Mouse (Mus musculus) neutrophil, adult 5-6 weeks (primary cell): Measurements from ENCODE around the gene Fn3krp. TPM values are rescaled to one million over a fixed set of nuclear protein-coding genes. Genes with fewer than 3 reads are reported as not detected.

Experiments
- ATAC-seq: fragments of 151-379, 151-347 bp; 2 replicates; pipeline ENCODE4 v1.8.0; 2017; ENCODE audit warnings: mild to moderate bottlenecking, moderate TSS enrichment; ENCODE audit not compliant: insufficient number of reproducible peaks, poor library complexity, low FRiP score, severe bottlenecking; ENCODE audit errors: extremely low read depth
- total RNA-seq: library from RNA; stranded (forward); fragments of 200-1000 nt; gene quantifications from 2 replicates; pipeline ENCODE4 v1.2.3, GENCODE M21; 2017

Fn3krp gene
- total RNA-seq = 4.9 and 5.7 TPM in 2 replicates

DNA sequence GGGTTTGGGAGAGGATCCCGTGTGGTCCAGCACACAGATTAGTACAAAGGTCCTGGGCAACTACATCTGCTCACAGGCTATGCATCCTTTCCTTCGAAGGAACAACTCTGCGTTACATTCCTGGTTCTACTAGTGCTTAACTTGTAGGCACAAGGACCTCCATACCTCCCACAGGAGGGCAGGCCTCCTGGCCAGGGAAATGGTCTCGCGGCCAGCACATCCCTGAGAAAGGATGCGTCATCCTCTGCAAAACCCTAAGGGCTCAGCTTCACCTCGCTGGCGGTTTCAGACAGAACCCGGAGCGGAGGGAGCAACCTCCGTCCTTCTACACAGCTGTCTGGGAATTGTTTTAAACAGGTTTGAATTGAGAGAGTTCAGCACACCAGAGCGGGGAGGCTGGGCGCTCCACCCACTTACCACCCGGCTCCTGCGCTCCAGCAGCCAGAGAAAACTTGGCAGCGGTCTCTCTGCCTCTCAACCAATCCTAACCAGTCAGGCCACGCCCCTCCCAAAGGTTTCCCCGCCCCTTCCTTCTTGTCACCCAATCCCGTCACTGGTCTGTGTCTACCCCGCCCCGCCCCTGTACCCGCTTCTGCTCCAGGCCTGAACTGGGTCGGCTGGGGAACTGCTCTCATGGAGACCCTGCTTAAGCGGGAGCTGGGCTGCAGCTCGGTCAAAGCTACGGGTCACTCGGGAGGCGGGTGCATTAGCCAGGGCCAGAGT, at the start of gene Fn3krp:
Fn3krp (plus strand) TSS at position 572 of the 723 bp plus-strand sequence.
- peak; percentile 97 for ATAC-seq

DNA sequence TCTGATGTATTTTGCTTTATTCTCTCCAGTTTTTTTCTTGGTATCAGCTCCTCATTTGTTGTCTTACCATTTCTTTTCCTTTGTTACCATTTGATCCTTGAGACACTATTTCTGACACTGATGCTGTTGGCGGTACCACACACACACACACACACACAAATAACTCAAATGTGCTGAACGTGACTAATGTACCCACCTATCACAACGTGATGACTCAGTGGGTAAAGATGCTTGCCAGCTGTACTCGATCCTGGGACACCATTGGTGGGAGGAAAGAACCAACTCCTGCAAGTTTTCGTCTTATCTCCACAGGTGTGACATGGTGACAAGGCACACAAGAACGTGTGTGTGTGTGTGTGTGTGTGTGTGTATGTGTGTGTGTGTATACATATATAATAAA, 47.9 kb upstream of the Fn3krp start:
- ATAC-seq = no peak

DNA sequence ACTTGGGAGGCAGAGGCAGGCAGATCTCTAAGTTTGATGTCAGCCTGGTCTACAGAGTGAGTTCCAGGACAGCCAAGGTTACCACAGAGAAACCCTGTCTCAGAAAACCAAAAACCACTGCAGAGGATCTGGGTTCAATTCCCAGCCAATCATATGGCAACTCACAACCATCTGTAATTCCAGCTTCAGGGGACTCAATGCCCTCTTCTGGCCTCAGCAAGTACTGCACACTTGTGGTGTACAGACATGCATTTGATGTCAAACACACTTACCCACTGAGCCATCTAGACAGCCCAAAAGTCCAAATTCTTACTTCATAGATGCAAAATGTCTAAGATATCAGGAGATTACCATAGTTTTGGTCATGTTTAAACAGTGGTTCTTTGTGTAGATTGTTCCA, 42.6 kb upstream of the Fn3krp start:
- ATAC-seq = no peak

DNA sequence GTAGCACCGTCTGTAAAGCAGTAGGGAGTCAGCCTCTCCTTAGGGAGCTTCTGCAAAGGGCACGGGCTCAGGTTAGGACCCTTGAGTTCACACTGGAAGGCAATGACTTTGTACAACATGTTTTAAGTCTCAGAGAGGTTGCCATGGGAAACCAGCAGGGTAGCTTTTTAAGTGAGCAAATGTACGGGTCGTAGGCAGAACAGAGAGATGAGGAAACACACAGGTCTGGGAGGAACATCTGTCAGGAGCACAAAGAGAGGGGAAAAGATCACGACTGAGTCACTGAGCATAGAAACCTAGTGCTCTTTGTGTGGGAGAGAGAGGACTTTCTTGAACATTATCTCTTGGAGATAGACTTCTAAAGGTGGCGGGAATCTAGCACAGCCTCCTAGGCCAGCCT, 40.9 kb upstream of the Fn3krp start:
- ATAC-seq = no peak

GRCm38 (mm10) chr11:121387750-121388553, 33.2 kb upstream of the Fn3krp start, which contains the start of gene Rab40b:
TSS of gene Rab40b (minus strand) at chr11:121388251.
- 0 out of 2 replicates have a peak, but pooled peaks have one; percentile 7 for ATAC-seq

DNA sequence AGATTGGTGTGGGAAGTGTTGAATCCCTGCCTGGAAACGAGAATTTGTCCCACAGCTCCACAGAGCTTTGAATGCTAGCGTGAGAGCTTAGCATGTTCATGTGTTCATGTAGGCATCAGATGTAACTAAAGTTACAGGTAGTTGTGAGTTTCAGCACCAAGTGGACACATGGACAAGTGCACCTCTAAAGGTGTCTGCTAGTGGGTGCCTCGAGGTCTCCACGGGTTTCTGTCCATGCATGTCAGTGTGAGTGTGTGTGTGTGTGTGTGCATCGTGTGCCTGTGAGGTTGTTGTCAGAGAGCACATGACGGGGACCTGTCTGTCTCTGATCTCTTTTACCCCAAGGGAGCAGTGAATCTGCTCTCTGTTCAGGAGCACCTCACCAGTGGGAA, 32.7 kb upstream of the Fn3krp start:
- no peak for ATAC-seq

GRCm38 (mm10) chr11:121390793-121391192, 30.4 kb upstream of the Fn3krp start:
- no peak for ATAC-seq

- no peak for ATAC-seq
These were observed 28.8 kb upstream of the Fn3krp start for GRCm38 (mm10) chr11:121392405-121392804.

DNA sequence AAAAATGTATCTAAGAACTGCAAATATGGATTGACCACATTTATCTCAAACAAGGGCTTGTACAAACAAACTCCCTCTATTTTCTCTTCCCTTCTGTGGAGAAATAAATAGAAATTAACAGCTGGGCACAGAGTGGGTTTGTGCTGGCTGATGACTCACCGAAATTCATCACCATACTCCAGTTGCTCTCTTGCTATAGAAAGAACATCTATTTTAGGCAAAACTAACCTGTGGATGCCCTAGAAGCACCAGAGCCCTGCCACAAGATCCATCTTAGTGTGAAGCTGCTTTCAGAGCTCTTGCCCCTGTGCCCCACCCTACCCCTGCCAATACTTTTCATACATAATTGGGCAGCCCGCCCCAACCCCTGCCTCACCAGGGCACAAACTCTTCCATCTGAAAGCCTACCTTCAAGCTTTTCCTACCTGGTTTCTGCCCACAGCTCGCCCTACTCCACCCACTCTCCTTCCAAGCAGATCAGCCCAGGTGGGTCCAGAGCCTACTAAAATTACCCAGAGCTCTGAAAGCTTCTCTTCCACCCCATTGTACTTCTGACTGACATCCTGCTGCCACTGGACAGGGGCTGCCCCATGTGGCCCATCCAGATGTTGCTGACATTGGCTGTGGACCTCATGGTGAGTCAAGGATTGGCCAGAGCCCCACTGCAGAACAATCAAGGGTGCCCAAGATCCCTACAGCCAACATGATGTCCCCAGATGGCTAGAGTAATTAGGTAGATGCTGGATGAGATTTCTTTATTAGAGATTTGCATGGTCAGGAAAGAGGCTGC, 13.6 kb upstream of the Fn3krp start:
- no peak for ATAC-seq

DNA sequence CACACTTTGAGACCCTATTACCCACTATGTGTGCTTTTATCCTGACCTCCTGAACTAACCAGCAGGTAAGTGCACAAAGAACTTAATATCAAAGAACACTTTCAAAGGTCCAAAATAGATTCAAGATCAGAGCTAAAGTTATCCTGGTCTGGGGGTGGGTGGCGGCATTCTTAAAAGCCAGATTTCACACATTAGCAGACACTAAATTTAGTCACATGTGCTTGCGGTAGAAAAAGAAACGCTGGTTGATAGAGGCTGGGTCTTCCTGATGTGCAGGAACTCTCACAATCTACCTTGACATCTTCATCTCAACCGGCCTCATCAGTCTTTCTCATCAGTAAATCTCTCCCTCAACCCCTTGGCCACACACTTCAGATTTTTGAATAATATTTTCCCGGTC, 6.4 kb upstream of the Fn3krp start:
- ATAC-seq = no peak

DNA sequence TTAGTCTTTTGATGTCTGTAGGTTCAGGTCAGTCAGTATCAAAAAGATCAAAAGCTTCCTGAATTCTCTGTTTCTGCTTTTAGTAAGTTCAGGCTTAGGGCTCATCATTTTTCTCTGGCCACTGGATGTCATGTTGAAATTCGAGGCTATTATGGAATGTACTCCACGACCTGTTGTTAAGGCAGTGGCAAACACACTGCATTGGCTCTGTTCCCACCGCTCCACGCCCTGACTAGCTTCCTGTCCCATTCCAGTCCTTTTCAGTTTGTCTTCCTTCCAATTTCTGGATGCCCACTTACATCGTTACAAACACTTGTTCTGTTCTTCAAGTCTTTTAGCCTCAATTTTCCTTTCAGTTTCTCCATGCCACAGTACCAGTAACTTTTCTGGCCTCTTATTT, 5.8 kb upstream of the Fn3krp start:
- no peak for ATAC-seq

DNA sequence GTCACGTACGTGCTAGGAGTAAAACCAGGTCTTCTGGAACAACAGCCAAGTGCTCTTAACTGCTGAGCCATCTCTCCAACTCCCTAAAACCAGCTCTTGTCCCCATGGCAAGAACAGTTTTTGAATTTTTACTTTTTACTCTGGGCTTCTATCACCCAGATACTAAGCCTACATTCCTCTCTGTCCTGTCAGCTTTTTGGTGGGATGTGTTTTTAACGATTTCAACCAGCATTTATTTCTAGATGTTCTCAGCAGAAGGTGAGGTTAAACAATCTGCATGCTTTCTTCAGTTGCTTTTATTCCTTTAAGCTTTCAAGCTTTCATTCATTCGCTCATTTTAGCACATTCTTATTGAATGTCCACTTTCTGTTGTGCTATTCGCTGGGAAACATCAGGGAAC, 3.2 kb upstream of the Fn3krp start:
- no peak for ATAC-seq

GRCm38 (mm10) chr11:121418932-121419331, 2.3 kb upstream of the Fn3krp start:
- ATAC-seq = no peak

- no peak for ATAC-seq
These were observed 822 bp upstream of the Fn3krp start for GRCm38 (mm10) chr11:121420379-121420778.

- ATAC-seq = peak; percentile 20; the same call in 1 of the 2 replicates
These were observed 462 bp downstream of the Fn3krp start for GRCm38 (mm10) chr11:121421553-121422173.

DNA sequence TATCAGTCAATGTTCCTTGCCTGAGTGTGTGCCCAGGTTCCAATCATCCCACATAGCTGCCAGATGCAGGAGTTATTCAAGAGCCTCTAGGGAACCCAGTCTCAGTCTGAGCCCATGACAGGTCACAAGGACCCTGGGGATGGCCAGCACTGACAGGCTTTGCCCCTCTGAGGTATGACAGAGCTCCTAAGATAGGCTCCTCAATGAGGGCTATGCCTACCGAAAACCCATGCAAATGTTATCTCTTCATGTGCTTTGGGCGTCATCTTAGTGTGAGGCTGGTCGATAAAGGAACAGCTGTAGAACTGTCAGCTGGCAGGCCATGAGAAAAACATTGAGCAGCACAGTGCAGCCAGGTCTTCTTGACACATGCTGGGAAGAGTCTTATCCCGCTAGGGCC, 12.2 kb downstream of the Fn3krp start:
- ATAC-seq = no peak

DNA sequence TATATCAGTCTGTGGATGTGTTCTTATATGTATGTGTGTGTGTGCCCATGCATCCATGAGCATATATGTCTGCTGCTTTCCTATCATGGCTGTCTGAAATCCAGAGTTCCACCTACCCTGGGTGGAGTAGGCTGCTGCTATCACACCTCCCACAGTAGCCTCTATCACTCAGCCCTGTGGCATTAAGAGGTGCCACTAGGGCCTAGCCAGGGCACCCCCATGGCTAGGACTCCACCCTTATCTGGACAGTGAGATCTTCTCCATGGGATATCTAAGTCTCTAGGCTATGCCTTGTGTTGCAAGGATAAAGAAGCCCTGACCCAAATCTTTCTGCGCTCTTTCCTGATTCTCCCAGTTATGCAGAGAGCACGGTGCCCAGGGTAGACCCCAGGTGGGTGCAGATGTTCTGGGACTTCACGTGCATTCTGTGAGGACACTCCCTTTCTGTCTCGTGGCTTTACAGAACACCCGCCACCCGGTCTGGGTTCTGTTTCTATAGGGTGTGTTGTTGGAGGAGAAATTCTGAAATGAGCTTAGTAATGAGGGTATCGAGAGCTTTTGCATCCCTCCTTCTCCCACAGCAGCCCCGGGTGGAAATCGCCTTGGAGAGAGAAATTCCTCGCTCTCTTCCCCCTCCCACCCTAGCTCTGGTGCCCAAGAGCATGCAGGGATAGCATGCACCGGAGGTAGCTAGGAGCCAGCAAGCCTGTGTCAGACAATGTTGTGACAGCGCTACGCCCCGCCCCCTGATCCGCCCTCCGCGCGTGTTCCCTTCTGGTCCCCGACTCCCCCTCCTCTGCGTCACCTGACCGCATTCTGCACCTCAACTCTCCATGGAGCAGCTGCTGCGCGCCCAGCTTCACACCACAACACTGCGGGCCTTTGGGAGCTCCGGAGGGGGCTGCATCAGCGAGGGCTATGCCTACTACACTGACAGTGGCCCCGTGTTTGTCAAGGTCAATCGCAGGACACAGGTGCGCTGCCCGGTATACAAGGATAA, 13.3 kb downstream of the Fn3krp start, which contains the start of gene Fn3k:
Fn3k (plus strand) TSS at position 758 of the 1,000 bp plus-strand sequence.
- ATAC-seq = peak; percentile 85

DNA sequence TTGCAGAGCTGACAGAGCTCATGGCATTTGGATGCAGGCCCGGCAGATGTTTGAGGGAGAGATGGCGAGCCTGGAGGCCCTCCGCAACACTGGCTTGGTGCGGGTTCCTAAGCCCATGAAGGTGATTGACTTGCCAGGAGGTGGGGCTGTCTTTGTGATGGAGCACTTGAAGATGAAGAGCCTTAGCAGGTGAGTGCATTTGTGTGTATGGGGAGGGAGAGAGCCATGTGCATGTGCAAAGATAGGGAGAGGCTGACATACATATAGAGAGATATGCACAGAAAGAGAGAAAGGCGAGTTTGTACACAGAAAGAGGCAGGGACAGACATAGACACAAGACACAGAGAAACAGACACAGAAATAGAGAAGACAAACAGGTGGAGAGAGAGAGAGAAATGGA, 16.0 kb downstream of the Fn3krp start:
- ATAC-seq = no peak
